Mouse (Mus musculus) heart, embryonic 16.5 days (tissue): ENCODE measurements around the gene Tiam1. TPM values are rescaled to one million over a fixed set of nuclear protein-coding genes. Genes with fewer than 3 reads are reported as not detected.

Experiments
- ATAC-seq: fragments of 200-750 bp; cut with Nextera tagmentation; replicated peaks from 2 replicates; pipeline ENCODE4 v1.8.0; 2017; ENCODE audit warnings: moderate number of reproducible peaks; ENCODE audit not compliant: insufficient read depth, low FRiP score; ENCODE audit errors: extremely low read depth
- H3K27ac ChIP-seq: fragments of 300-500 bp; sonication (generic); 2 replicates; pipeline ENCODE4 v1.5.1; 2014; ENCODE audit warnings: mild to moderate bottlenecking, low read length, control low read depth, moderate library complexity
- H3K27me3 ChIP-seq: fragments of 300-500 bp; sonication (generic); 2 replicates; pipeline ENCODE4 v1.6.1; 2014; ENCODE audit warnings: low read length, mixed read lengths; ENCODE audit not compliant: control insufficient read depth, insufficient read depth
- H3K36me3 ChIP-seq: fragments of 300-500 bp; sonication (generic); 2 replicates; pipeline ENCODE4 v1.6.1; 2014; ENCODE audit not compliant: control insufficient read depth, insufficient read depth
- H3K4me1 ChIP-seq: fragments of 300-500 bp; sonication (generic); 2 replicates; pipeline ENCODE4 v1.6.1; 2014; ENCODE audit warnings: low read length, mixed read lengths; ENCODE audit not compliant: control insufficient read depth, insufficient read depth
- H3K4me2 ChIP-seq: fragments of 300-500 bp; sonication (generic); 2 replicates; pipeline ENCODE4 v1.6.1; 2014; ENCODE audit warnings: low read depth, mild to moderate bottlenecking, control low read depth, low read length
- H3K4me3 ChIP-seq: fragments of 300-500 bp; sonication (generic); 2 replicates; pipeline ENCODE4 v1.5.1; 2014; ENCODE audit warnings: mild to moderate bottlenecking, control low read depth, low read length
- H3K9ac ChIP-seq: fragments of 300-500 bp; sonication (generic); 2 replicates; pipeline ENCODE4 v1.6.1; 2014; ENCODE audit warnings: low read length, control low read depth
- H3K9me3 ChIP-seq: fragments of 300-500 bp; sonication (generic); replicated peaks from 2 replicates; pipeline ENCODE4 v1.6.1; 2016; ENCODE audit warnings: low read length; ENCODE audit not compliant: control insufficient read depth
- WGBS: fragments of 180-500 bp; shearing (Covaris S2); extraction: QIAGEN DNeasy Blood & Tissue Kit; methylation state at CpG from one replicate; pipeline ENCODE4 v1.1.7; 2014; 5-methylcytosine and 5-hydroxymethylcytosine counted together
- polyA plus RNA-seq: library from polyadenylated mRNA; unstranded; fragments of >200 nt; fragmentation: Nextera tagmentation; extraction: Ambion mirVana; gene quantifications from 2 replicates; pipeline ENCODE4 v1.2.1, GENCODE M21; 2015

Tiam1 gene
- polyA plus RNA-seq, 1 experiment from 2014 or later: 9.4 TPM

- Histone ChIP-seq H3K9ac (no peak overlapping the region), H3K27me3 (no peaks in the 10 kb centered on the region), H3K36me3 (no peaks in the 10 kb centered on the region), H3K27ac (no peak overlapping the region), H3K4me1 (peaks cover 9% of the 10 kb centered on the region), H3K4me3 (no peak overlapping the region), H3K4me2 (no peak overlapping the region), H3K9me3 (peaks cover 8% of the 10 kb centered on the region)
- 48% methylated on average over 6 of the region's 6 CpGs for WGBS
- peak; percentile 30; the same call in 1 of the 2 replicates for ATAC-seq
Measured at GRCm38 (mm10) chr16:89944050-89944449, 199.5 kb downstream of the Tiam1 start.

- H3K4me1 ChIP-seq: peaks cover 9% of the 10 kb centered on the region
- ATAC-seq: 0 out of 2 replicates have a peak, but pooled peaks have one; percentile 24
- no peak overlapping the region for H3K4me2 ChIP-seq
- H3K36me3 ChIP-seq: no peaks in the 10 kb centered on the region
- no peaks in the 10 kb centered on the region for H3K27me3 ChIP-seq
- no peak overlapping the region for H3K27ac ChIP-seq
- no peak overlapping the region for H3K4me3 ChIP-seq
- no peak overlapping the region for H3K9ac ChIP-seq
- peaks cover 8% of the 10 kb centered on the region for H3K9me3 ChIP-seq
- 41% methylated on average over 19 of the region's 19 CpGs for WGBS
Measured at GRCm38 (mm10) chr16:89943267-89943971, 200.2 kb downstream of the Tiam1 start.

GRCm38 (mm10) chr16:89940696-89941095 is 202.9 kb downstream of the Tiam1 start:
- H3K4me2 ChIP-seq: no peak overlapping the region
- H3K9ac ChIP-seq: no peak overlapping the region
- WGBS: 85% methylated on average over 8 of the region's 8 CpGs
- H3K4me3 ChIP-seq: no peak overlapping the region
- H3K27ac ChIP-seq: no peak overlapping the region
- H3K36me3 ChIP-seq: no peaks in the 10 kb centered on the region
- peaks cover 8% of the 10 kb centered on the region for H3K9me3 ChIP-seq
- peaks cover 9% of the 10 kb centered on the region for H3K4me1 ChIP-seq
- ATAC-seq: no peak
- H3K27me3 ChIP-seq: no peaks in the 10 kb centered on the region

- 0 out of 2 replicates have a peak, but pooled peaks have one; percentile 37 for ATAC-seq
- H3K9me3 ChIP-seq: peaks cover 8% of the 10 kb centered on the region
- WGBS: 50% methylated on average over 7 of the region's 7 CpGs
- no peak overlapping the region for H3K9ac ChIP-seq
- H3K4me3 ChIP-seq: no peak overlapping the region
- H3K36me3 ChIP-seq: no peaks in the 10 kb centered on the region
- no peak overlapping the region for H3K4me2 ChIP-seq
- no peaks in the 10 kb centered on the region for H3K27me3 ChIP-seq
- H3K27ac ChIP-seq: no peak overlapping the region
- no peaks in the 10 kb centered on the region for H3K4me1 ChIP-seq
Measured at GRCm38 (mm10) chr16:89938277-89938676, 205.3 kb downstream of the Tiam1 start.

GRCm38 (mm10) chr16:89936571-89936970 is 207.0 kb downstream of the Tiam1 start:
- Histone ChIP-seq H3K36me3 (no peaks in the 10 kb centered on the region), H3K4me3 (no peak overlapping the region), H3K9ac (no peak overlapping the region), H3K27ac (no peak overlapping the region), H3K27me3 (no peaks in the 10 kb centered on the region), H3K9me3 (peaks cover 6% of the 10 kb centered on the region), H3K4me1 (no peaks in the 10 kb centered on the region), H3K4me2 (no peak overlapping the region)
- ATAC-seq: no peak
- WGBS: 54% methylated on average over 6 of the region's 6 CpGs

- Histone ChIP-seq H3K27ac (no peak overlapping the region), H3K4me1 (no peaks in the 10 kb centered on the region), H3K36me3 (no peaks in the 10 kb centered on the region), H3K9me3 (no peaks in the 10 kb centered on the region), H3K4me2 (no peak overlapping the region), H3K4me3 (no peak overlapping the region), H3K9ac (no peak overlapping the region), H3K27me3 (no peaks in the 10 kb centered on the region)
- WGBS: 64% methylated on average over 12 of the region's 12 CpGs
- no peak for ATAC-seq
Measured at GRCm38 (mm10) chr16:89935398-89935797, 208.2 kb downstream of the Tiam1 start.

- Histone ChIP-seq H3K36me3 (no peaks in the 10 kb centered on the region), H3K4me2 (no peak overlapping the region), H3K27me3 (no peaks in the 10 kb centered on the region), H3K9ac (no peak overlapping the region), H3K27ac (no peak overlapping the region), H3K4me1 (no peaks in the 10 kb centered on the region), H3K4me3 (no peak overlapping the region), H3K9me3 (no peaks in the 10 kb centered on the region)
- 80% methylated on average over 10 of the region's 10 CpGs for WGBS
- ATAC-seq: no peak
Measured at GRCm38 (mm10) chr16:89934616-89935015, 209.0 kb downstream of the Tiam1 start.

- H3K9me3 ChIP-seq: no peaks in the 10 kb centered on the region
- ATAC-seq: no peak
- no peaks in the 10 kb centered on the region for H3K27me3 ChIP-seq
- WGBS: 81% methylated on average over 7 of the region's 7 CpGs
- no peaks in the 10 kb centered on the region for H3K4me1 ChIP-seq
- H3K27ac ChIP-seq: no peak overlapping the region
- no peaks in the 10 kb centered on the region for H3K36me3 ChIP-seq
- H3K4me3 ChIP-seq: no peak overlapping the region
- no peak overlapping the region for H3K9ac ChIP-seq
- no peak overlapping the region for H3K4me2 ChIP-seq
Measured at GRCm38 (mm10) chr16:89933976-89934375, 209.6 kb downstream of the Tiam1 start.

- 81% methylated on average over 7 of the region's 7 CpGs for WGBS
- Histone ChIP-seq H3K4me2 (no peak overlapping the region), H3K9me3 (no peaks in the 10 kb centered on the region), H3K4me1 (peaks cover 8% of the 10 kb centered on the region), H3K27me3 (no peaks in the 10 kb centered on the region), H3K4me3 (no peak overlapping the region), H3K9ac (no peak overlapping the region), H3K36me3 (no peaks in the 10 kb centered on the region), H3K27ac (no peak overlapping the region)
- ATAC-seq: no peak
Measured at GRCm38 (mm10) chr16:89928611-89929010, 215.0 kb downstream of the Tiam1 start.
